Mouse (Mus musculus) left cerebral cortex, postnatal 36 days (tissue): ENCODE data around the gene Olfr522. TPM values are rescaled to one million over a fixed set of nuclear protein-coding genes. Genes with fewer than 3 reads are reported as not detected.

Experiments used
- DNase-seq, 2 experiments: peaks; one replicate each; pipeline ENCODE4 v3.0.0; 2021 to 2022; ENCODE audit warnings: low spot score in 2 of 2, mixed read lengths in 1 of 2
- intact Hi-C: fragments of 180-260 bp; cut with DNase I; formaldehyde crosslinking; loops from one replicate; pipeline ENCODE4 v1.15.1; 2025
- total RNA-seq, 2 experiments: library from RNA; stranded (reverse); gene quantifications; 2 replicates each; pipeline ENCODE4 v1.2.3; 2021

Olfr522 gene
- total RNA-seq, 2 experiments from 2014 or later = not detected

- DNase-seq = no peak
- intact Hi-C loops = no loop called here
These were observed 43.1 kb downstream of the Olfr522 start for GRCm38 (mm10) chr7:140121338-140121910.

GRCm38 (mm10) chr7:140120484-140120883 lies 44.1 kb downstream of the Olfr522 start:
- intact Hi-C loops = no loop called here
- no peak for DNase-seq

DNA sequence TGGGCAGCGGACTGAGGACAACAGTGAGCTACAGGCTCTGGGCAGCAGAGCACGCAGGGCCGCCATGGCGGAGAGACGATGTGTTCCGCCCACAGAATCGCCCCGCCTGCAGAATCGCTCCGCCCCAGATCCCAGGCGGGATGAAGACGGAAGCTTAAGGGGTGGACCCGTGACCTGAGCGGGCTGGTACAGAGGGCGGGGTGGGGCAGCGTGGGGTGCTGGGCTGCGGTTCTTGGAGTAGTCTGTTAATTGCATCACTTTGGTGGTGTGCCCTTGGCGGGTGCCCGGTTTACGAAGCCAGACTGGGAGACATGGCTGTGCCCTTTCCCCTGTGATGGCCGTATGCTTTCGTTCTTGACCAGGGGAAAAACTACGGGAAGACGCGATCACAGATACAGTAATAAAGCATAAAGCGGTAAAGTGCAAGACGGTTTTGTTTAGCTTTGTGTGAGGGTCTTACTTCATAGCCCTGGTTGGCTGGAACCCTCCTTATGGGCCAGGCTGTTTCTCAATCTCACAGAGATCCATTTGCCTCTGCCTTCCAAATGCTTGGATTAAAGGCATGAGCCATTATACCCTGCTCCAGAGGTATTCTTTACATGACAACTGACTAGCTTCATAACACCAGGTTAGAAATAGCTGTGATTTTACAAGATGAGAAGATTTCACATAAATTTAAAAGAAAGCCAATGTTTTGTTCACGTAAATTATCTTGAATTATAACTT lies 48.1 kb downstream of the Olfr522 start, which contains the start of gene Echs1:
Gene Echs1, minus strand, starts transcription at position 148 of the 726 bp plus-strand sequence.
- intact Hi-C loops = loop anchor here (1.0 to 5.0 kb wide), 2 partner anchors 14 to 34 kb away; partner anchors contain the start of genes Caly and Fuom
- peak; percentile 85 to 86 for DNase-seq

DNA sequence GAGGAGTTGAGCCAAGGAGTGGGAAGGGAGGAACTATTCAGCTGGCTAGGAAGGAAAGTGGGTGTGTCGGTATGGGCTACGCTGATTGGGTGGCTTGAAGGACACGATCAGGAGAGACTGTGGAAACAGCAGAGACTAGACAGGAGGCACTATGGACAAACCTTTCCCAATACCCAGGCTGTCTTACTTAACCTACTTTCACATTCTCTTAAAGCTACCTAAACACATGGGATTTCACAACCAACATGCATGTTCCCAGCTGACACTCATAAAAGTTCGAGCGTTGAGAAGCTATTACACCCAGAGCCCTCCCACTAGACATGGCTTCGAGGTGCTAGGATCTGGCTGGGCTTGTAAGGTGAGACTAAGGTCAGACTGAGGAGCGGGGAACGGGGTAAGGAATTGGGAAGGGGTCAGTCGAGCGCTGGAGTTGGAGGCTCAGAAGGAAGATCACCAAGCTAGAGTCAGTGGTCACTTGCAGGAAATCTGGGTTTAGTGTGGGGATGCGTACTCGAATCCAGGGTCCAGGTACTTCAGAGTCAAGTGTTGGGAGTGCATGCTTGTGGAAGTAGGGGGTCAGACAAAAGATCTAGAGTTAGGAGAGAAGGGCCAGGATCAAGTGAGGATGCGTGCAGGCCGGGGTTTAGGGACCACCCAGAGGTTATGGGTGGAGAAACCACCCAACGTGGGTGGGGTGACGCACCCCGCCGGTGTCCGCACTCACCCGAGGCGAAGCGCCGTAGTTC lies 48.8 kb downstream of the Olfr522 start, which contains the start of gene Paox:
Gene Paox, plus strand, starts transcription at position 217 of the 746 bp plus-strand sequence.
- DNase-seq = peak; percentile 45 to 46
- intact Hi-C loops = loop anchor here (1.0 to 5.0 kb wide), 2 partner anchors 13 to 33 kb away; partner anchors contain the start of genes Caly and Fuom

DNA sequence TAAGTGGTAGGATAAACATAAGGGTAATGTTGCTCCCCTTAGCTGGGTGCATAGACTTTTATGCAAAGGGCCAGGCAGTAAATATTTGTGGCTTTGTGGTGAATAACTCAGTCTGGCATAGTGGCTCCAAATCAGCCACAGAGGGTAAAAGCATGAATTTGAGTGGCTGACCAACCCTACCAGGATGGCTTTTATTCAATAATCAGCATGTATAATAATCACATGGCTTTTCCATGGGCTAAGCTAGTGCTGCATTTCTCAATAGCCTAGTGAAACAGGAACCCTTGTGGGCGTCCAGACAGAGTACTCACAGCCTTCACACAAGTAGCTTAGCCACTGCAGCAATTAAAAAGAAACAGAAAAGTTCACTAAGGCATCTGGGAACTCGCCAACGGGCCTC lies 52.6 kb downstream of the Olfr522 start:
- intact Hi-C loops = no loop called here
- DNase-seq = no peak

Other genes with a start within 250 kb of the Olfr522 start
- not detected for gene Utf1, start 221.0 kb downstream of the Olfr522 start, total RNA-seq
- gene 6430531B16Rik, start 186.0 kb downstream of the Olfr522 start, total RNA-seq = 1 to 10 TPM; 1.0 to 2.0 TPM
- 1 to 10 TPM; 1.7 to 3.5 TPM for gene Adam8, start 172.2 kb downstream of the Olfr522 start, total RNA-seq
- gene Zfp511, start 128.4 kb downstream of the Olfr522 start, total RNA-seq = 10 to 100 TPM; 20.8 to 24.4 TPM
- 10 to 100 TPM; 35.3 to 36.9 TPM for gene Tubgcp2, start 128.1 kb downstream of the Olfr522 start, total RNA-seq
- gene Msx3, start 115.7 kb downstream of the Olfr522 start, total RNA-seq = under 1 TPM; 0.20 to 0.25 TPM
- gene Caly, start 82.2 kb downstream of the Olfr522 start, total RNA-seq = 100 to 1,000 TPM; 191 TPM
- not detected for gene Prap1, start 71.4 kb downstream of the Olfr522 start, total RNA-seq
- gene Fuom, start 62.3 kb downstream of the Olfr522 start, total RNA-seq = 10 to 100 TPM; 47.5 to 52.8 TPM
- gene Paox, start 49.0 kb downstream of the Olfr522 start, total RNA-seq = 1 to 10 TPM; 5.6 TPM
- 10 to 100 TPM; 51.0 to 53.0 TPM for gene Echs1, start 48.3 kb downstream of the Olfr522 start, total RNA-seq
- 10 to 100 TPM; 20.8 to 20.9 TPM for gene Mtg1, start 27.2 kb downstream of the Olfr522 start, total RNA-seq
- gene Sprn, start 9.9 kb downstream of the Olfr522 start, total RNA-seq = 100 to 1,000 TPM; 141 to 186 TPM
- gene Olfr523, start 8.5 kb upstream of the Olfr522 start, total RNA-seq = not detected
- gene Olfr524, start 41.2 kb upstream of the Olfr522 start, total RNA-seq = not detected
- gene Cd163l1, start 53.5 kb upstream of the Olfr522 start, total RNA-seq = not detected
- gene 5830411N06Rik, start 82.5 kb upstream of the Olfr522 start, total RNA-seq = not detected
- gene Olfr525, start 156.1 kb upstream of the Olfr522 start, total RNA-seq = not detected
- gene Olfr527, start 169.3 kb upstream of the Olfr522 start, total RNA-seq = not detected
- gene Olfr60, start 196.9 kb upstream of the Olfr522 start, total RNA-seq = not detected
- gene Olfr530, start 211.6 kb upstream of the Olfr522 start, total RNA-seq = not detected
- gene Olfr531, start 238.2 kb upstream of the Olfr522 start, total RNA-seq = not detected